Mouse (Mus musculus) MEL (cell line): ENCODE measurements around the gene Trim41. TPM values are rescaled to one million over a fixed set of nuclear protein-coding genes. Genes with fewer than 3 reads are reported as not detected.
A peak's percentile ranks its signal among the peaks of the same experiment; 100 is the strongest.

Experiments used
- DNase-seq: peaks from one replicate; pipeline ENCODE4 v3.0.0; 2011; ENCODE audit warnings: low read depth, low spot score
- H3K27ac ChIP-seq: 2 replicates; pipeline ENCODE4 v1.5.1; 2012; ENCODE audit warnings: low read depth, mild to moderate bottlenecking, control low read depth, low read length, moderate library complexity; ENCODE audit not compliant: control insufficient read depth
- H3K27me3 ChIP-seq, 2 experiments: fragments of 150-350 bp in 1 of 2; sonication (generic) in 1 of 2; 2 replicates each; pipeline ENCODE4 v1.6.1; 2012; ENCODE audit warnings: low read length in 2 of 2, mild to moderate bottlenecking in 2 of 2, improper control_type of control experiment in 1 of 2, moderate library complexity in 1 of 2; ENCODE audit not compliant: insufficient read depth in 2 of 2, control insufficient read depth in 1 of 2
- H3K36me3 ChIP-seq, 2 experiments: 2 replicates each; pipeline ENCODE4 v1.6.1; 2012 to 2014; ENCODE audit warnings: low read length in 2 of 2, improper control_type of control experiment in 1 of 2, inconsistent platforms in 1 of 2, mild to moderate bottlenecking in 1 of 2; ENCODE audit not compliant: insufficient read depth in 2 of 2, control insufficient read depth in 1 of 2
- H3K4me1 ChIP-seq, 2 experiments: fragments of 150-350 bp in 1 of 2; sonication (generic) in 1 of 2; 2 replicates each; pipeline ENCODE4 v1.6.1; 2012; ENCODE audit warnings: low read length in 2 of 2, improper control_type of control experiment in 1 of 2, mild to moderate bottlenecking in 1 of 2; ENCODE audit not compliant: insufficient read depth in 2 of 2, control insufficient read depth in 1 of 2
- H3K4me3 ChIP-seq, 2 experiments: fragments of 150-350 bp in 1 of 2; sonication (generic) in 1 of 2; 2 replicates each; pipeline ENCODE4 v1.5.1; 2012; ENCODE audit warnings: low read depth in 2 of 2, low read length in 2 of 2, mild to moderate bottlenecking in 2 of 2, moderate library complexity in 2 of 2, control low read depth in 1 of 2, improper control_type of control experiment in 1 of 2; ENCODE audit not compliant: control insufficient read depth in 1 of 2, insufficient read depth in 1 of 2
- H3K79me2 ChIP-seq: 2 replicates; pipeline ENCODE4 v1.6.1; 2012; ENCODE audit warnings: mild to moderate bottlenecking, low read length, moderate library complexity; ENCODE audit not compliant: control insufficient read depth, poor library complexity, insufficient read depth
- H3K9ac ChIP-seq: 2 replicates; pipeline ENCODE4 v1.6.1; 2012; ENCODE audit warnings: low read depth, mild to moderate bottlenecking, control low read depth, low read length, moderate library complexity; ENCODE audit not compliant: control insufficient read depth, poor library complexity, severe bottlenecking
- H3K9me3 ChIP-seq: fragments of 150-350 bp; sonication (generic); replicated peaks from 2 replicates; pipeline ENCODE4 v1.6.1; 2012; ENCODE audit warnings: mild to moderate bottlenecking, low read length, improper control_type of control experiment, moderate library complexity; ENCODE audit not compliant: insufficient read depth
- E2F4 ChIP-seq: IDR thresholded peaks from 2 replicates; pipeline ENCODE4 v1.6.1; 2011; ENCODE audit warnings: low read depth, low read length, improper control_type of control experiment, borderline replicate concordance
- ELF1 ChIP-seq: IDR thresholded peaks from 2 replicates; pipeline ENCODE4 v1.6.1; 2014; ENCODE audit warnings: low read depth, mild to moderate bottlenecking, inconsistent platforms, low read length, improper control_type of control experiment, moderate library complexity
- EP300 ChIP-seq, 2 experiments: IDR thresholded peaks; 2 replicates each; pipeline ENCODE4 v1.6.1; 2011; ENCODE audit warnings: improper control_type of control experiment in 2 of 2, low read length in 2 of 2, low read depth in 1 of 2, mild to moderate bottlenecking in 1 of 2
- ETS1 ChIP-seq: IDR thresholded peaks from 2 replicates; pipeline ENCODE4 v1.6.1; 2012; ENCODE audit warnings: low read depth, mild to moderate bottlenecking, inconsistent platforms, low read length, improper control_type of control experiment, moderate library complexity
- GABPA ChIP-seq: IDR thresholded peaks from 2 replicates; pipeline ENCODE4 v1.6.1; 2012; ENCODE audit warnings: low read depth, mild to moderate bottlenecking, inconsistent platforms, low read length, improper control_type of control experiment, moderate library complexity
- GATA1 ChIP-seq: IDR thresholded peaks from 2 replicates; pipeline ENCODE4 v1.6.1; 2011; ENCODE audit warnings: low read depth, low read length, improper control_type of control experiment
- HCFC1 ChIP-seq: IDR thresholded peaks from 2 replicates; pipeline ENCODE4 v1.6.1; 2012; ENCODE audit warnings: low read depth, mild to moderate bottlenecking, inconsistent platforms, low read length, improper control_type of control experiment, moderate library complexity
- JUND ChIP-seq: IDR thresholded peaks from 2 replicates; pipeline ENCODE4 v1.6.1; 2011; ENCODE audit warnings: low read depth, mild to moderate bottlenecking, improper control_type of control experiment, low read length
- MAFK ChIP-seq: IDR thresholded peaks from 2 replicates; pipeline ENCODE4 v1.6.1; 2011; ENCODE audit warnings: low read depth, mild to moderate bottlenecking, low read length, improper control_type of control experiment, borderline replicate concordance
- MEF2A ChIP-seq: IDR thresholded peaks from 2 replicates; pipeline ENCODE4 v1.6.1; 2014; ENCODE audit warnings: low read depth, mild to moderate bottlenecking, inconsistent platforms, low read length, improper control_type of control experiment; ENCODE audit not compliant: poor library complexity, insufficient replicate concordance, severe bottlenecking; ENCODE audit errors: extremely low read depth
- MXI1 ChIP-seq: IDR thresholded peaks from 2 replicates; pipeline ENCODE4 v1.6.1; 2011; ENCODE audit warnings: mild to moderate bottlenecking, low read depth, low read length, improper control_type of control experiment
- MYB ChIP-seq: IDR thresholded peaks from 2 replicates; pipeline ENCODE4 v1.6.1; 2011; ENCODE audit warnings: mild to moderate bottlenecking, low read depth, low read length, improper control_type of control experiment
- MYC ChIP-seq: IDR thresholded peaks from 2 replicates; pipeline ENCODE4 v1.6.1; 2011; ENCODE audit warnings: low read depth, mild to moderate bottlenecking, low read length, improper control_type of control experiment, moderate library complexity
- NELFE ChIP-seq: IDR thresholded peaks from 2 replicates; pipeline ENCODE4 v1.6.1; 2011; ENCODE audit warnings: low read depth, low read length, improper control_type of control experiment
- NRF1 ChIP-seq: IDR thresholded peaks from 2 replicates; pipeline ENCODE4 v1.6.1; 2014; ENCODE audit warnings: low read depth, mild to moderate bottlenecking, inconsistent platforms, low read length, improper control_type of control experiment, moderate library complexity; ENCODE audit not compliant: poor library complexity, insufficient read depth, severe bottlenecking
- RAD21 ChIP-seq: IDR thresholded peaks from 2 replicates; pipeline ENCODE4 v1.6.1; 2011; ENCODE audit warnings: mild to moderate bottlenecking, low read depth, low read length, improper control_type of control experiment
- RCOR1 ChIP-seq: IDR thresholded peaks from 2 replicates; pipeline ENCODE4 v1.6.1; 2012; ENCODE audit warnings: low read depth, mild to moderate bottlenecking, inconsistent platforms, low read length, improper control_type of control experiment
- SIN3A ChIP-seq: IDR thresholded peaks from 2 replicates; pipeline ENCODE4 v1.6.1; 2012; ENCODE audit warnings: low read length, improper control_type of control experiment, inconsistent platforms
- TAL1 ChIP-seq: IDR thresholded peaks from 2 replicates; pipeline ENCODE4 v1.6.1; 2012; ENCODE audit warnings: mild to moderate bottlenecking, inconsistent platforms, low read length, moderate library complexity, mixed read lengths
- TCF12 ChIP-seq: IDR thresholded peaks from 2 replicates; pipeline ENCODE4 v1.6.1; 2014; ENCODE audit warnings: low read depth, mild to moderate bottlenecking, inconsistent platforms, low read length, improper control_type of control experiment, moderate library complexity
- UBTF ChIP-seq: IDR thresholded peaks from 2 replicates; pipeline ENCODE4 v1.6.1; 2012; ENCODE audit warnings: low read depth, mild to moderate bottlenecking, inconsistent platforms, low read length, improper control_type of control experiment, moderate library complexity, borderline replicate concordance; ENCODE audit not compliant: insufficient read depth
- USF1 ChIP-seq: IDR thresholded peaks from 2 replicates; pipeline ENCODE4 v1.6.1; 2014; ENCODE audit warnings: low read depth, mild to moderate bottlenecking, inconsistent platforms, low read length, improper control_type of control experiment, moderate library complexity
- USF2 ChIP-seq, 2 experiments: IDR thresholded peaks; 2 replicates each; pipeline ENCODE4 v1.6.1; 2011 to 2012; ENCODE audit warnings: improper control_type of control experiment in 2 of 2, low read length in 2 of 2, borderline replicate concordance in 1 of 2, inconsistent platforms in 1 of 2, low read depth in 1 of 2, mild to moderate bottlenecking in 1 of 2; ENCODE audit not compliant: insufficient read depth in 1 of 2
- ZC3H11A ChIP-seq: IDR thresholded peaks from 2 replicates; pipeline ENCODE4 v1.6.1; 2012; ENCODE audit warnings: low read depth, mild to moderate bottlenecking, inconsistent platforms, low read length, improper control_type of control experiment
- ZMIZ1 ChIP-seq: IDR thresholded peaks from 2 replicates; pipeline ENCODE4 v1.6.1; 2012; ENCODE audit warnings: low read depth, mild to moderate bottlenecking, inconsistent platforms, low read length, improper control_type of control experiment, moderate library complexity
- polyA plus RNA-seq, 2 experiments: library from polyadenylated mRNA; stranded (reverse) in 1 of 2; unstranded in 1 of 2; fragments of >175 nt in 1 of 2; fragments of >200 nt in 1 of 2; gene quantifications; 2 replicates each; pipeline versions ENCODE4 v1.2.1 to v1.2.4; 2012; ENCODE audit warnings: low replicate concordance in 2 of 2, low read depth in 1 of 2; ENCODE audit not compliant: insufficient read length in 2 of 2, insufficient read depth in 1 of 2, missing spikeins in 1 of 2
- total RNA-seq: library from RNA; depleted of rRNA; stranded (reverse); fragments of 300-350 nt; gene quantifications from 2 replicates; pipeline ENCODE4 v1.2.3, GENCODE M21; 2012

The Trim41 gene
- total and polyA plus RNA-seq, 3 experiments = 37.0 to 76.3 (median 56.4) TPM

GRCm38 (mm10) chr11:48819614-48820307 is 2.6 kb upstream of the Trim41 start:
- TF ChIP-seq ETS1 (peak; percentile 69; the same call in 1 of the 2 replicates), MXI1 (peak; percentile 52; the same call in 1 of the 2 replicates), MYB (peak; percentile 15; the same call in 1 of the 2 replicates), RCOR1 (peak; percentile 83), USF1 (no peak), ZC3H11A (no peak), NELFE (0 out of 2 replicates have a peak, but pooled peaks have one; percentile 25), TCF12 (peak; percentile 86), E2F4 (no peak), NRF1 (no peak), GABPA (no peak), MYC (no peak; the same call in 1 of the 2 replicates), UBTF (no peak), ZMIZ1 (no peak), MEF2A (no peak), GATA1 (peak; percentile 94), HCFC1 (no peak), EP300 (IDR thresholded peaks at IDR 0.05; ENCODE audit: low read depth in 1 of 2, low read length in 2 of 2) (peak; percentile 81 to 86), TAL1 (peak; percentile 73), MAFK (no peak), JUND (0 out of 2 replicates have a peak, but pooled peaks have one; percentile 48), SIN3A (peak; percentile 71), ELF1 (peak; percentile 64; the same call in 1 of the 2 replicates), RAD21 (no peak), USF2 (IDR thresholded peaks at IDR 0.05; ENCODE audit: borderline replicate concordance in 1 of 2, insufficient read depth in 1 of 2, low read depth in 1 of 2, low read length in 2 of 2) (no peak)
- no peaks in the 10 kb centered on the region for H3K27me3 ChIP-seq
- H3K9ac ChIP-seq = peak overlapping the region; percentile 24
- H3K4me1 ChIP-seq = peaks cover 6 to 47% of the 10 kb centered on the region in 2 experiments
- H3K4me3 ChIP-seq = 0 out of 4 replicates have a peak overlapping the region, but pooled peaks of 1 of the 2 experiments have one; percentile 5
- peak overlapping the region; percentile 80 for H3K27ac ChIP-seq
- H3K36me3 ChIP-seq = peaks cover 0 to 33% of the 10 kb centered on the region in 2 experiments; a peak in 2 of 4 replicates
- DNase-seq = no peak
- H3K9me3 ChIP-seq = no peaks in the 10 kb centered on the region
- peaks cover 17% of the 10 kb centered on the region for H3K79me2 ChIP-seq
